ENCODE assay signal across 16 mouse cellular contexts in the genomic region with DNA sequence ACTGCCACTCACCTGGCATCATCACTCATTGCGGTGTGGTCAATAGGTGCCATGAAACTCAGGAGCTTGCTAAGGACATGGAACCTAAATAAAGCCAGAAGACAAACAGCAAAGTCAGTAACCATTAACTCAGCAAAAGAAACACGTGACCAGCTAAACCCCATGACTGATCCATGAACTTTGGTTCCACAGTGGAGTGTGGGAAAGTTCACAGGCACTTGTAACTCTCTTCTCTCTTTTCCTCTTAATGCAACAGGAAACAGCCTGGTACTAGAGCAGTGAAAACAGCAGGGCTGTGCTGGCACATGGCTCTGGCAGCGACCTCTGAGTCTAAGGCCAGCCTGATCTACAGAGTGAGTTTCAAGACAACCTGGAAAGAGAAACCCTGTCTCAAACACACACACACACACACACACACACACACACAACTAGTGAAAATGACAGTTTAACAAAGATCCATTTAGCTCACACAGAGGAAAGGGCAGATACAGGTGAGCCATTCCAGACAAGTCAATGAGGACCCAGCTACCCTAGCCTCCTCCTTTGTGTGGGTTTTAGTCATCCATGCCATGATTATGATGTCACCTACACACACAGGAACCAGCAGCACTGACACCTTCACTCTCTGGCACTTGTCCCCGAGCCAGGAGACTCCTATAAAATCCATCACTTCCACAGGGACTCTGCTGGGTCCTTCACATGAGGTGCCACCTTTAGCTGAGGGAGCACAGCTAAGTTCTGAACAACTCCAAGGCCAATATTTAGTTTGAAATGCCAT.
A peak's percentile ranks its signal among the peaks of the same experiment; 100 is the strongest.
DNase-seq lines count a peak whose midpoint lies in the region; ATAC-seq and TF ChIP-seq lines count a peak whose summit lies in the region.
"Had no signal": no experiment of that assay in that cellular context is flagged by ENCODE, and none has a peak within 500 bp of the region (broad histone marks: within the 10 kb centered on the region; RNA-seq: fewer than 3 reads in every experiment).

No protein-coding gene starts in this region.

- no peak for TF ChIP-seq CTCF in bone marrow macrophage, adult 2 months (IDR thresholded peaks at IDR 0.05; ENCODE audit: low read depth, low read length)
- TF ChIP-seq CTCF in left cerebral cortex, adult 2 months (IDR thresholded peaks at IDR 0.05), result no peak
- no peak for TF ChIP-seq CTCF in thymus, adult 2 months (IDR thresholded peaks at IDR 0.05; ENCODE audit: borderline replicate concordance, control insufficient read depth, extremely low read depth, insufficient read depth, low read length, poor library complexity)

- intact Hi-C loops in left cerebral cortex, adult 2 months (cut with DNase I), result no loop called here

- WGBS in intestine, embryonic 15.5 days, result 70% methylated on average over 4 of the region's 4 CpGs
- WGBS in liver, embryonic 16.5 days (ENCODE audit: insufficient replicate concordance), result 57% methylated on average over 4 of the region's 4 CpGs
- WGBS in thymus, adult 2 months, result 95% methylated on average over 4 of the region's 4 CpGs

- H3K4me1 ChIP-seq in bone marrow macrophage, adult 2 months (ENCODE audit: control insufficient read depth, insufficient read depth, low read length), result peaks cover 10% of the 10 kb centered on the region
- 0 out of 2 replicates have a peak, but pooled peaks cover 3% of the 10 kb centered on the region for H3K4me1 ChIP-seq in intestine, embryonic 15.5 days (replicated peaks)
- H3K4me1 ChIP-seq in liver, embryonic 16.5 days (ENCODE audit: control insufficient read depth, low read depth, low read length), result no peaks in the 10 kb centered on the region
- H3K4me1 ChIP-seq in thymus, adult 2 months (replicated peaks; ENCODE audit: control insufficient read depth, insufficient read depth, low read length), result no peaks in the 10 kb centered on the region
- H3K4me1 ChIP-seq: forebrain, embryonic 15.5 days; heart, embryonic 13.5 days; hindbrain, embryonic 10.5 days had no signal

- no peaks in the 10 kb centered on the region for H3K27me3 ChIP-seq in intestine, embryonic 15.5 days (replicated peaks)
- H3K27me3 ChIP-seq in liver, embryonic 16.5 days (ENCODE audit: control insufficient read depth, insufficient read depth, low read depth, low read length), result no peaks in the 10 kb centered on the region
- no peaks in the 10 kb centered on the region for H3K27me3 ChIP-seq in thymus, adult 2 months (ENCODE audit: control insufficient read depth, insufficient read depth, low read length)
- H3K27me3 ChIP-seq: forebrain, embryonic 15.5 days; heart, embryonic 13.5 days had no signal

- no peaks in the 10 kb centered on the region for H3K36me3 ChIP-seq in intestine, embryonic 15.5 days
- no peaks in the 10 kb centered on the region; the same call in 1 of the 2 replicates for H3K36me3 ChIP-seq in liver, embryonic 16.5 days (ENCODE audit: control insufficient read depth, insufficient read depth)
- no peaks in the 10 kb centered on the region for H3K36me3 ChIP-seq in thymus, adult 2 months (ENCODE audit: control insufficient read depth, insufficient read depth, low read length)
- H3K36me3 ChIP-seq: forebrain, embryonic 15.5 days had no signal

- no peak overlapping the region for H3K9ac ChIP-seq in intestine, embryonic 15.5 days
- no peak overlapping the region for H3K9ac ChIP-seq in liver, embryonic 16.5 days (ENCODE audit: low read depth, low read length)
- H3K9ac ChIP-seq: forebrain, embryonic 15.5 days; heart, embryonic 13.5 days had no signal

- TF ChIP-seq POLR2A in bone marrow macrophage, adult 2 months (IDR thresholded peaks at IDR 0.05; ENCODE audit: borderline replicate concordance, low read depth, low read length), result no peak
- no peak for TF ChIP-seq POLR2A in thymus, adult 2 months (IDR thresholded peaks at IDR 0.05; ENCODE audit: control insufficient read depth, extremely low read depth, insufficient read depth, low read length, poor library complexity)

- no peaks in the 10 kb centered on the region for H3K9me3 ChIP-seq in intestine, embryonic 15.5 days
- no peaks in the 10 kb centered on the region for H3K9me3 ChIP-seq in liver, embryonic 16.5 days (replicated peaks; ENCODE audit: control insufficient read depth, low read length)
- H3K9me3 ChIP-seq: forebrain, embryonic 15.5 days; heart, embryonic 13.5 days; hindbrain, embryonic 10.5 days had no signal

- no peak overlapping the region for H3K4me3 ChIP-seq in bone marrow macrophage, adult 2 months (ENCODE audit: insufficient read depth, low read length)
- no peak overlapping the region for H3K4me3 ChIP-seq in intestine, embryonic 15.5 days (replicated peaks)
- H3K4me3 ChIP-seq in liver, embryonic 16.5 days (ENCODE audit: low read depth, low read length), result no peak overlapping the region
- no peak overlapping the region for H3K4me3 ChIP-seq in left cerebral cortex, adult 2 months
- H3K4me3 ChIP-seq in thymus, adult 2 months (ENCODE audit: control insufficient read depth, insufficient read depth, low read length), result no peak overlapping the region
- H3K4me3 ChIP-seq: forebrain, embryonic 15.5 days; heart, embryonic 13.5 days; hindbrain, embryonic 10.5 days had no signal

- DNase-seq in kidney, postnatal 10 days, result peak; percentile 36
- no peak for DNase-seq in left cerebral cortex, adult 2 months (ENCODE audit: extremely low spot score in 1 of 2, low spot score in 2 of 2)
- no peak for DNase-seq in thymus, adult 2 months
- DNase-seq in right cerebral cortex, postnatal 25 days, result no peak
- DNase-seq: cerebellum, adult 8-10 months; gastrocnemius, postnatal 36 days; lung, postnatal 4 days; midbrain, embryonic 14.5 days; thymus, adult 18-20 months had no signal

- peak; percentile 95 for ATAC-seq in intestine, embryonic 15.5 days
- peak; percentile 85 for ATAC-seq in liver, embryonic 16.5 days (ENCODE audit: low read depth)
- ATAC-seq: CD4-positive, CD25-positive, alpha-beta regulatory T cell, adult 4 months; forebrain, embryonic 15.5 days had no signal

- 0 out of 2 replicates have a peak overlapping the region, but pooled peaks have one; percentile 10 for H3K27ac ChIP-seq in bone marrow macrophage, adult 2 months (ENCODE audit: insufficient read depth, low read depth, low read length)
- H3K27ac ChIP-seq in intestine, embryonic 15.5 days, result no peak overlapping the region
- peak overlapping the region; percentile 37 for H3K27ac ChIP-seq in liver, embryonic 16.5 days (ENCODE audit: low read length)
- H3K27ac ChIP-seq in left cerebral cortex, adult 2 months, result no peak overlapping the region
- H3K27ac ChIP-seq in thymus, adult 2 months (ENCODE audit: control insufficient read depth, insufficient read depth, low read length), result no peak overlapping the region
- H3K27ac ChIP-seq: forebrain, embryonic 15.5 days; heart, embryonic 13.5 days; hindbrain, embryonic 10.5 days had no signal

- H3K4me2 ChIP-seq in intestine, embryonic 15.5 days (replicated peaks), result no peak overlapping the region
- H3K4me2 ChIP-seq in liver, embryonic 16.5 days (ENCODE audit: low read depth, low read length), result peak overlapping the region; percentile 36; the same call in 1 of the 2 replicates
- H3K4me2 ChIP-seq: forebrain, embryonic 15.5 days; heart, embryonic 13.5 days had no signal

Comparison
In these comparisons a context has a peak if more than half of its experiments do, and no peak if none do; other contexts are left out.
1. H3K27ac ChIP-seq: peak in bone marrow macrophage, adult 2 months (single experiment) and liver, embryonic 16.5 days (single experiment); none in intestine, embryonic 15.5 days (single experiment), left cerebral cortex, adult 2 months (single experiment) and thymus, adult 2 months (single experiment).